Mouse (Mus musculus) cerebellum, adult 2 months (tissue): ENCODE data around the gene Ssr4.

ENCODE experiments used
- CTCF ChIP-seq: fragments of 200-500 bp; IDR thresholded peaks from 2 replicates; pipeline ENCODE4 v1.5.1; 2011; ENCODE audit warnings: low read depth, mild to moderate bottlenecking, control low read depth, low read length, moderate library complexity, borderline replicate concordance; ENCODE audit not compliant: insufficient read depth
- POLR2A ChIP-seq: fragments of 200-500 bp; IDR thresholded peaks from 2 replicates; pipeline ENCODE4 v1.6.1; 2011; ENCODE audit warnings: low read length, control low read depth, borderline replicate concordance; ENCODE audit not compliant: insufficient read depth

- TF ChIP-seq CTCF: no peak
- no peak for TF ChIP-seq POLR2A
Observed at GRCm38 (mm10) chrX:73793505-73793904, 6.7 kb downstream of the Ssr4 start.
